Mouse (Mus musculus): ENCODE measurements around the gene Eva1b. TPM values are rescaled to one million over a fixed set of nuclear protein-coding genes. Genes with fewer than 3 reads are reported as not detected.

The Eva1b gene
- polyA plus RNA-seq, 1 experiment from 2014 or later, result 151 TPM

DNA sequence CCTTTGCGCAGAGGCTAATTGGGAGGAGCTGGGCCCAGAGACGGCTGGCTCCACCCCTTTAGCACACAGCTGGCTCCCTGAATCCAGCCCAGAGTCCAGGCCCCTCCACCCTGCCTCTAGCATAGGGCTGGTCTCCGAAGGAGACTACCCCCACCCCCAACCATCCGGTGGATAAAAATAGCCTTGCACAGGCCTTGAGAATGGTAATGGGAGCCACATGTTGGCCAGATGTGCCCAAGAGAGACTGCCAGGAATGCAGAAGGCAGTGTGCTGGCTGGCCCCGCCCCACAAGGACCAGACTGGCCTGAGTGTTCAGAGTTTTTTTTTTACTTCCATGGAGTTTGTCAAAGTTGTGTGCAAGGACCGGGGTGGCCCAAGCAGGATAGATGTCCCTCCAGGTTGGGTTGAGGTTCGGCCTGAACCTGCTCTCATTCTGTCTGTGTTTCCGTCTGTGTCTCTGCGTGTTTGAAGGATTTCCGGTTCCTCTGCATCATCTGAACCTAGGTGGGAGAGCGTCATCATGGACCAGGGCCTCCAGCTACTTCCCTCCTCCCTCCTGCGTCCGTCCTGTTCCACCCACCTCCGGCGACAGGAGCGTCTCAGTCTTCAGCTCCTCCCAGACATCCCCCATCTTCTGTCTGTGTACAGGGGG is 2.9 kb downstream of the Eva1b start:
- ATAC-seq, result peak; percentile 70
- H3K4me1 ChIP-seq (ENCODE audit: insufficient read depth, low read depth, low read length), result peaks cover 22% of the 10 kb centered on the region
- H3K27ac ChIP-seq (ENCODE audit: low read length), result peak overlapping the region; percentile 93
- no peak overlapping the region for H3K4me3 ChIP-seq (ENCODE audit: low read depth, low read length)
- 0 out of 2 replicates have a peak, but pooled peaks cover 6% of the 10 kb centered on the region for H3K36me3 ChIP-seq (ENCODE audit: insufficient read depth, low read length)
- peak; percentile 95 for DNase-seq (ENCODE audit: low spot score)
- H3K9ac ChIP-seq (replicated peaks; ENCODE audit: low read depth), result no peak overlapping the region
- H3K4me2 ChIP-seq (replicated peaks; ENCODE audit: low read depth, low read length), result peak overlapping the region; percentile 78
- H3K27me3 ChIP-seq (replicated peaks; ENCODE audit: insufficient read depth, low read length), result no peaks in the 10 kb centered on the region
- TF ChIP-seq CTCF (IDR thresholded peaks at IDR 0.05), result no peak
- TF ChIP-seq EP300 (IDR thresholded peaks at IDR 0.05), result peak; percentile 68
- 25% methylated on average over 16 of the region's 16 CpGs for WGBS
- H3K9me3 ChIP-seq (ENCODE audit: low read length), result no peaks in the 10 kb centered on the region

DNA sequence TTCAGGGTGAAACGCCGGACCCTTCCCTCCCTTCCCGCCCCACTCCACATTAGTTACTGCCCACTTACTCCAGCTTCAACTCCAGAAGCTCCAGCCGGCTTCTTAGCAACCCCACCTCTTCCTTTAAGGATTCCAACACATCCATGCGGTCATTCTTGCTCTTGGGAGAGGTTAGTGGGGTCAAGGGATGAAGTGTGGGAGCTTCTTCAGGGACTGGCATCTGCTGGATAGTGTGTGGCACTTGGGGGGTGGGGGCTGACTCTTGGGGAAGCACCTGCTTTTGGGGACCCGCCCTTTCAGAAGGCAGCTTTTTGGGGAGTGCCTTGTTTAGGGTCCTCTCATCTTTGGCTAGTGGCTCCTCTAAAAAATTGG is 3.4 kb downstream of the Eva1b start:
- Histone ChIP-seq H3K4me2 (replicated peaks; ENCODE audit: low read depth, low read length) (peak overlapping the region; percentile 78), H3K27ac (ENCODE audit: low read length) (peak overlapping the region; percentile 93), H3K9me3 (ENCODE audit: low read length) (no peaks in the 10 kb centered on the region), H3K9ac (replicated peaks; ENCODE audit: low read depth) (no peak overlapping the region), H3K27me3 (replicated peaks; ENCODE audit: insufficient read depth, low read length) (no peaks in the 10 kb centered on the region), H3K36me3 (ENCODE audit: insufficient read depth, low read length) (0 out of 2 replicates have a peak, but pooled peaks cover 6% of the 10 kb centered on the region), H3K4me3 (ENCODE audit: low read depth, low read length) (no peak overlapping the region), H3K4me1 (ENCODE audit: insufficient read depth, low read depth, low read length) (peaks cover 27% of the 10 kb centered on the region)
- no peak for ATAC-seq
- peak; percentile 24 for DNase-seq (ENCODE audit: low spot score)
- 46% methylated on average over 6 of the region's 6 CpGs for WGBS
- TF ChIP-seq CTCF (IDR thresholded peaks at IDR 0.05) (no peak), EP300 (IDR thresholded peaks at IDR 0.05) (no peak)

DNA sequence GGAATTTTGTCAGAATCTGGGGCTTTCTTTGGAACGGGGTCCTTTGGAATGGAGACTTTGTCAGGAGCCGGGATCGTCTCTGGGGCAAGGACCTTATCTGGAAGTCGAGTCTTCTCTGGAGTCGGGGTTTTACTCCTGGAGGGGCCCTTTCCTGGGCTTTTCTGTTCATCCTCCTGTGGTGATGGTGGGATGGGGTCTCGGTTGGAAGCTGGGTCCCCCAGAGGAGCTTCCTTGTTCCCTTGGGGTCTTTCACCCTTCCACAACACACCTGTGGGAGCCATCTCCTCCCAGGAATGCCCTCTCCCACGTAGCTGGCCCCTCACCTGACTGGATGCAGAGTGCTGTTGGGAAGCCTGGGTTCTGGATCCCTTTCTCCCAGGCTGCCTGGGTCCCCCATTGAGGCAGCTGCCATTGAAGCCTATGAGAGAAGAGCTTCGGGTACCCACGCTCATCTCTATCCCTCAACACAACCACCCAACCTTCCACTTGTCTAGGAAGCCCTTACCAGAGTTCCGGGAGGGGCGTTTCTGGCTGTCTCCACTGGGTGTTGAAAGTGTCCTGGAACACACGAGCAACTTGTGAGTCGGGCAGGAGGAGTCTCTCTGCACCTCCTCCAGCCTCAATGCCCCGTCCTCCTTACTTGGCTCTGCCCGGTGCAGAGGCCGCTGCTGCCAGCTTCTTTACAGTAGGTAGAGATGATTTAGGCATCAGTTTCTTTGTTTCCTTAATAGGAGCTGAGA is 4.3 kb downstream of the Eva1b start:
- H3K4me3 ChIP-seq (ENCODE audit: low read depth, low read length), result no peak overlapping the region
- H3K36me3 ChIP-seq (ENCODE audit: insufficient read depth, low read length), result peaks cover 6% of the 10 kb centered on the region; the same call in 1 of the 2 replicates
- no peaks in the 10 kb centered on the region for H3K27me3 ChIP-seq (replicated peaks; ENCODE audit: insufficient read depth, low read length)
- ATAC-seq (no peak), DNase-seq (ENCODE audit: low spot score) (no peak)
- no peak overlapping the region for H3K27ac ChIP-seq (ENCODE audit: low read length)
- H3K9ac ChIP-seq (replicated peaks; ENCODE audit: low read depth), result no peak overlapping the region
- 77% methylated on average over 16 of the region's 16 CpGs for WGBS
- H3K4me2 ChIP-seq (replicated peaks; ENCODE audit: low read depth, low read length), result no peak overlapping the region
- no peak for TF ChIP-seq CTCF (IDR thresholded peaks at IDR 0.05)
- TF ChIP-seq EP300 (IDR thresholded peaks at IDR 0.05), result no peak
- H3K9me3 ChIP-seq (ENCODE audit: low read length), result no peaks in the 10 kb centered on the region
- H3K4me1 ChIP-seq (ENCODE audit: insufficient read depth, low read depth, low read length), result peaks cover 28% of the 10 kb centered on the region

DNA sequence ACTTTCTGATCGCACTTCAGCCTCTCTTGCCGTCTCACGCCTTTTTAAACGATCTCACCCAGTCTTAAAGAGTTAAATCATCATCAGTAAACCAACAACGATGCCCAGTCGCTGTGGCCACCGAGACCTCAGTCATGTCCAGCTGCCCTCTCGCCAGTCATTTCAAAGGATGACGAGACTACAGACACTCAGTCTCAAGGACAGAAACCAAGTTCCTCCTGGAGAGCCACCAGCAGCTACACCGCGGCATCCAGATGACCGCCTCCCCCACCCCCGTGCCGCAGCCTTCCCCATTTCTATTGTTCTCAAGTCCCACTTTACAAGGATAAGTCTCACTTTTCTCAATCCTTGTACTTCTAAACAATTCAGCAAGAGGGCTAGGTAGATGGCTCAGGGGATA is 5.3 kb downstream of the Eva1b start:
- TF ChIP-seq EP300 (IDR thresholded peaks at IDR 0.05), result no peak
- no peak for TF ChIP-seq CTCF (IDR thresholded peaks at IDR 0.05)

DNA sequence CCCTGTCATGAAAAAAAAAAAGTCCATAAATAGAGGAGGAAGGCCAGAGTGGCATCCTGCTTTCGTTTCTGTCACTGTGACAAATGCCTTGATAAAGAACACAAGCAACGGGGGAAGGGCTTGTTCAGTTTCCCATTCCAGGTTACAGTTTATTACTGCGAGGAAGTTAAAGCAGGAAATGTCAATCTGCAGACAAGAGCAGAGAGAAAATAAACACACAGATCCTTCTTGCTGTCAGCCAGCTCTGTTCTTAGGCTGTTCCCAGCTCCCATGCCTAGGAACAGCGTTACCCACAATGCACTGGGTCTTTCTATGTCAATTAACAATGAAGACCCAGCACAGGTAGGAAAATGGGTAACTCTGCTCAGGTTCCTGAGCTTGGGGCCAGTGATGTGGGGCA is 7.6 kb downstream of the Eva1b start:
- Histone ChIP-seq H3K4me3 (ENCODE audit: low read depth, low read length) (no peak overlapping the region), H3K4me1 (ENCODE audit: insufficient read depth, low read depth, low read length) (peaks cover 18% of the 10 kb centered on the region), H3K9me3 (ENCODE audit: low read length) (no peaks in the 10 kb centered on the region), H3K4me2 (replicated peaks; ENCODE audit: low read depth, low read length) (no peak overlapping the region), H3K9ac (replicated peaks; ENCODE audit: low read depth) (no peak overlapping the region), H3K36me3 (ENCODE audit: insufficient read depth, low read length) (peaks cover 6% of the 10 kb centered on the region; the same call in 1 of the 2 replicates), H3K27me3 (replicated peaks; ENCODE audit: insufficient read depth, low read length) (no peaks in the 10 kb centered on the region), H3K27ac (ENCODE audit: low read length) (peak overlapping the region; percentile 73)
- 0 out of 2 replicates have a peak, but pooled peaks have one; percentile 8 for ATAC-seq
- TF ChIP-seq EP300 (IDR thresholded peaks at IDR 0.05) (peak; percentile 86), CTCF (IDR thresholded peaks at IDR 0.05) (no peak)
- DNase-seq (ENCODE audit: low spot score), result peak; percentile 65
- 28% methylated on average over 4 of the region's 4 CpGs for WGBS

More for the DNA sequence above, 5.3 kb downstream of the Eva1b start:
- no peak overlapping the region for H3K9ac ChIP-seq (replicated peaks; ENCODE audit: low read depth)
- ATAC-seq, result no peak
- WGBS, result 49% methylated on average over 14 of the region's 14 CpGs
- H3K9me3 ChIP-seq (ENCODE audit: low read length), result no peaks in the 10 kb centered on the region
- H3K4me2 ChIP-seq (replicated peaks; ENCODE audit: low read depth, low read length), result no peak overlapping the region
- peaks cover 22% of the 10 kb centered on the region for H3K4me1 ChIP-seq (ENCODE audit: insufficient read depth, low read depth, low read length)
- H3K27me3 ChIP-seq (replicated peaks; ENCODE audit: insufficient read depth, low read length), result no peaks in the 10 kb centered on the region
- no peak overlapping the region for H3K27ac ChIP-seq (ENCODE audit: low read length)
- peaks cover 6% of the 10 kb centered on the region; the same call in 1 of the 2 replicates for H3K36me3 ChIP-seq (ENCODE audit: insufficient read depth, low read length)
- no peak overlapping the region for H3K4me3 ChIP-seq (ENCODE audit: low read depth, low read length)
- no peak for DNase-seq (ENCODE audit: low spot score)

DNA sequence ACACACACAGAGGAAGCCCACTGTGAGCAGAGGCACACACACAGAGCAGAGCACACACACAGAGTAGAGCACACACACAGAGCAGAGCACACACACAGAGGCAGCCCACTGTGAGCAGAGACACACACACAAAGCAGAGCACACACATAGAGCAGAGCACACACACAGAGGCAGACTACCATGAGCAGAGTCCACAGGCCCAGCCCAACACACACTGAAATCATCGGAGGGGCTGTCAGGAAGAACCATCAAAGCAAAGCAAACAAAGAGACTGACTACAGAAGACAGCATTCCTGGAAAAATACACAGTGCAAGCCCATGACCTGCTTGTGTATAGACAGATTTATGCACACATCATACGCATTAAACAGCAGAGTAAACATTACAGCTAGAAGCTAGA is 8.3 kb downstream of the Eva1b start:
- H3K27ac ChIP-seq (ENCODE audit: low read length), result peak overlapping the region; percentile 73
- no peaks in the 10 kb centered on the region for H3K9me3 ChIP-seq (ENCODE audit: low read length)
- H3K4me3 ChIP-seq (ENCODE audit: low read depth, low read length), result no peak overlapping the region
- no peak for TF ChIP-seq EP300 (IDR thresholded peaks at IDR 0.05)
- TF ChIP-seq CTCF (IDR thresholded peaks at IDR 0.05), result no peak
- ATAC-seq, result peak; percentile 40
- peaks cover 6% of the 10 kb centered on the region; the same call in 1 of the 2 replicates for H3K36me3 ChIP-seq (ENCODE audit: insufficient read depth, low read length)
- H3K27me3 ChIP-seq (replicated peaks; ENCODE audit: insufficient read depth, low read length), result no peaks in the 10 kb centered on the region
- 0% methylated on average over 2 of the region's 2 CpGs for WGBS
- no peak overlapping the region for H3K9ac ChIP-seq (replicated peaks; ENCODE audit: low read depth)
- DNase-seq (ENCODE audit: low spot score), result peak; percentile 28
- no peak overlapping the region for H3K4me2 ChIP-seq (replicated peaks; ENCODE audit: low read depth, low read length)
- peaks cover 11% of the 10 kb centered on the region for H3K4me1 ChIP-seq (ENCODE audit: insufficient read depth, low read depth, low read length)

All from lung, postnatal 0 days (tissue).